7 mouse cellular contexts compared by ENCODE assay signal in genomic region chr2:181864536-181864860, GRCm38 (mm10). TPM values are rescaled to one million over a fixed set of nuclear protein-coding genes. Genes with fewer than 3 reads are reported as not detected.
DNase-seq lines count a peak whose midpoint lies in the region; ATAC-seq lines count a peak whose summit lies in the region.

No protein-coding gene starts in this region.

- peak overlapping the region; percentile 96 for H3K4me3 ChIP-seq in megakaryocyte, embryonic 14.5 days (replicated peaks)
- peak overlapping the region; percentile 78 for H3K4me3 ChIP-seq in erythroblast, embryonic 14.5 days (replicated peaks)
- peak overlapping the region; percentile 74 for H3K4me3 ChIP-seq in limb, embryonic 12.5 days (replicated peaks)
- H3K4me3 ChIP-seq in stomach, embryonic 14.5 days (ENCODE audit: low read depth, low read length): peak overlapping the region; percentile 58

- peaks cover 28% of the 10 kb centered on the region for H3K4me1 ChIP-seq in megakaryocyte, embryonic 14.5 days
- peaks cover 27% of the 10 kb centered on the region for H3K4me1 ChIP-seq in erythroblast, embryonic 14.5 days (ENCODE audit: control insufficient read depth)
- peaks cover 14% of the 10 kb centered on the region for H3K4me1 ChIP-seq in limb, embryonic 12.5 days (replicated peaks)
- H3K4me1 ChIP-seq in stomach, embryonic 14.5 days (ENCODE audit: control insufficient read depth, insufficient read depth, low read length): peaks cover 13% of the 10 kb centered on the region; the same call in 1 of the 2 replicates

- ATAC-seq in megakaryocyte, adult 5-6 weeks (ENCODE audit: poor library complexity, severe bottlenecking): no peak
- peak; percentile 15; the same call in 1 of the 2 replicates for ATAC-seq in limb, embryonic 12.5 days (ENCODE audit: insufficient number of reproducible peaks, insufficient read depth, low FRiP score, low TSS enrichment, low read depth)
- peak; percentile 42 for ATAC-seq in stomach, embryonic 14.5 days (ENCODE audit: insufficient number of reproducible peaks, insufficient read depth, low FRiP score, low read depth)

- H3K36me3 ChIP-seq in megakaryocyte, embryonic 14.5 days (replicated peaks; ENCODE audit: low read length): peaks cover 33% of the 10 kb centered on the region
- peaks cover 40% of the 10 kb centered on the region for H3K36me3 ChIP-seq in erythroblast, embryonic 14.5 days (ENCODE audit: control insufficient read depth)
- H3K36me3 ChIP-seq in limb, embryonic 12.5 days: peaks cover 24% of the 10 kb centered on the region
- H3K36me3 ChIP-seq in stomach, embryonic 14.5 days (ENCODE audit: control insufficient read depth, insufficient read depth, low read length): peaks cover 16% of the 10 kb centered on the region

- H3K9ac ChIP-seq in limb, embryonic 12.5 days (replicated peaks): peak overlapping the region; percentile 77
- H3K9ac ChIP-seq in stomach, embryonic 14.5 days (replicated peaks; ENCODE audit: low read depth, low read length): peak overlapping the region; percentile 66

- WGBS in limb, embryonic 12.5 days: under 1% methylated on average over 22 of the region's 22 CpGs
- 0% methylated on average over 22 of the region's 22 CpGs for WGBS in stomach, embryonic 14.5 days

- DNase-seq in spleen, postnatal 14 days (ENCODE audit: low spot score in 2 of 2): no peak
- no peak for DNase-seq in retina, embryonic 14.5 days (ENCODE audit: low spot score)

- no peaks in the 10 kb centered on the region for H3K27me3 ChIP-seq in megakaryocyte, embryonic 14.5 days (replicated peaks)
- H3K27me3 ChIP-seq in erythroblast, embryonic 14.5 days (ENCODE audit: control insufficient read depth): no peaks in the 10 kb centered on the region
- H3K27me3 ChIP-seq in limb, embryonic 12.5 days: no peaks in the 10 kb centered on the region
- H3K27me3 ChIP-seq in stomach, embryonic 14.5 days (ENCODE audit: control insufficient read depth, insufficient read depth, low read length): no peaks in the 10 kb centered on the region

- peak overlapping the region; percentile 84 for H3K27ac ChIP-seq in limb, embryonic 12.5 days
- peak overlapping the region; percentile 62; the same call in 1 of the 2 replicates for H3K27ac ChIP-seq in stomach, embryonic 14.5 days (ENCODE audit: low read length)

- H3K4me2 ChIP-seq in limb, embryonic 12.5 days: peak overlapping the region; percentile 85
- peak overlapping the region; percentile 83 for H3K4me2 ChIP-seq in stomach, embryonic 14.5 days (replicated peaks; ENCODE audit: low read depth, low read length)

- no peaks in the 10 kb centered on the region for H3K9me3 ChIP-seq in megakaryocyte, embryonic 14.5 days
- no peaks in the 10 kb centered on the region for H3K9me3 ChIP-seq in erythroblast, embryonic 14.5 days (ENCODE audit: control insufficient read depth, low read length)
- no peaks in the 10 kb centered on the region for H3K9me3 ChIP-seq in limb, embryonic 12.5 days
- H3K9me3 ChIP-seq in stomach, embryonic 14.5 days (ENCODE audit: control insufficient read depth, low read depth, low read length): no peaks in the 10 kb centered on the region

RNA-seq across cellular contexts. Expression of gene Polr3k, which starts 0.4 kb away (rescaled TPM):
- polyA plus RNA-seq in megakaryocyte, embryonic 14.5 days (2012; ENCODE audit: insufficient read depth, low replicate concordance): 3.2 TPM in 1 of 2 replicates, not detected in the other
- 15.6 and 22.3 TPM in 2 replicates for total RNA-seq in megakaryocyte, adult 5-6 weeks (2015)
- total RNA-seq in megakaryocyte, adult 5-6 weeks (2017): 19.6 and 19.8 TPM in 2 replicates
- polyA plus RNA-seq in erythroblast, embryonic 14.5 days (2012): 0.13 and 0.36 TPM in 2 replicates
- 91.4 and 97.7 TPM in 2 replicates for polyA plus RNA-seq in limb, embryonic 12.5 days (2016; fragmentation: Nextera tagmentation; extraction: Ambion mirVana)
- polyA plus RNA-seq in stomach, embryonic 14.5 days (2014; fragmentation: Nextera tagmentation; extraction: Ambion mirVana): 93.2 and 96.0 TPM in 2 replicates

RNA-seq across cellular contexts. Expression of gene Pcmtd2, which starts 26.8 kb away (rescaled TPM):
- polyA plus RNA-seq in megakaryocyte, embryonic 14.5 days (2012; ENCODE audit: insufficient read depth, low replicate concordance): 7.6 TPM in 1 of 2 replicates, not detected in the other
- total RNA-seq in megakaryocyte, adult 5-6 weeks (2015): 18.0 and 23.6 TPM in 2 replicates
- total RNA-seq in megakaryocyte, adult 5-6 weeks (2017): 24.5 and 24.8 TPM in 2 replicates
- 1.3 and 1.5 TPM in 2 replicates for polyA plus RNA-seq in erythroblast, embryonic 14.5 days (2012)
- polyA plus RNA-seq in limb, embryonic 12.5 days (2016; fragmentation: Nextera tagmentation; extraction: Ambion mirVana): 41.2 and 44.3 TPM in 2 replicates
- polyA plus RNA-seq in stomach, embryonic 14.5 days (2014; fragmentation: Nextera tagmentation; extraction: Ambion mirVana): 25.4 and 30.5 TPM in 2 replicates

Comparison
In these comparisons a context has a peak if more than half of its experiments do, and no peak if none do; other contexts are left out.
1. RNA of gene Polr3k, which starts 0.4 kb away (polyA plus RNA-seq): 91.4 to 97.7 TPM in limb, embryonic 12.5 days and 93.2 to 96.0 TPM in stomach, embryonic 14.5 days; 3.2 TPM in megakaryocyte, embryonic 14.5 days and 0.13 to 0.36 TPM in erythroblast, embryonic 14.5 days; every median in the first group is over 10 times any median in the second.
2. Peak in every context shown above with its lines, with median percentiles within 50 percentile points of each other: H3K4me3 ChIP-seq.